Mouse (Mus musculus) adrenal gland, adult (tissue): ENCODE data around the gene Ptdss2.

Experiments
- DNase-seq, 2 experiments: peaks; one replicate each; pipeline ENCODE4 v3.0.0; 2022 to 2023; ENCODE audit warnings: low spot score in 1 of 2; ENCODE audit not compliant: inconsistent age in 2 of 2

The Ptdss2 gene

DNA sequence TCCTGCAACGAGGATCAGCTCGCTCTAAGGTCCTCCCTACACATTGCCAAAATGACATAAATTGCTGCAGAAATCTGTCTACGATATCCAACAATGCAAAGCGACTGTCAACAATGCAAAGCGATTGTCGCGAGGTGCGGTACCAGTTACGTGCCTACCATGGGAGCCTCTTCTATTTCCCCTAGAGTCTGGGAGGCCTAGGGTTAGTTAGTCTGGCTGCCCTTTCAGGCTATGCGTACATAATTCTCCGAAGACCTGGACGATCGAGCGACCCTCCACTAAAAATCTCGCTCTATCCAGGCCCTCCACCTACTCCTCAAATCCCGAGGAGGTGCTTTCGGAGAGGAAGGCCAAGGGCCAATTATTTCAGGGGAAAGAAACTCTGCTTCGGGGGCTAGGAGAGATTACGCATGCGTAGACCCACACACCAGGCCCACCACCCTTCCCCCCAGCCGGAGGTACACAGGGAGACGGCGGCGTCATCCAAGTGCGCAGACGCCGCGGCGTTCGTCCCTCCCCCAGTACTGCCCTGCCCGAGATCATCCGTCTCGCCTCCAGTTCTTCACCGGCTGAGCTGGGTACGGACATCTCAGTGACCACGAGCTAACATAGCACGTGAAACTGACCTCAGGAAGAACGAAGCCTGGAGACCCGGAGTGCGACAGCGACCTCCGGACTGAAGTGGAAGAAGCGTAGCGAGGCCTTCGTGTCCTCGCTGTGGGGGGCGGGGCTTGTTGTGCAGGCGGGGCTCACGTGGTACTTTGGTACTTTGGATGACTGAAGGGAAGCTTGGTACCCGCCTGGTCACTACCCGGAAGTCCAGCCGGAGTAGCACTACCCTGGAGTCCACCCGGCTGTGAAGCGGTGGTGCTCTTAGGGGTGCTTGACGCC, 50.2 kb downstream of the Ptdss2 start, which contains the start of gene Rnh1:
Gene Rnh1 (minus strand): TSS at position 742 of the 891 bp plus-strand sequence.
- peak; percentile 94 to 98 for DNase-seq

DNA sequence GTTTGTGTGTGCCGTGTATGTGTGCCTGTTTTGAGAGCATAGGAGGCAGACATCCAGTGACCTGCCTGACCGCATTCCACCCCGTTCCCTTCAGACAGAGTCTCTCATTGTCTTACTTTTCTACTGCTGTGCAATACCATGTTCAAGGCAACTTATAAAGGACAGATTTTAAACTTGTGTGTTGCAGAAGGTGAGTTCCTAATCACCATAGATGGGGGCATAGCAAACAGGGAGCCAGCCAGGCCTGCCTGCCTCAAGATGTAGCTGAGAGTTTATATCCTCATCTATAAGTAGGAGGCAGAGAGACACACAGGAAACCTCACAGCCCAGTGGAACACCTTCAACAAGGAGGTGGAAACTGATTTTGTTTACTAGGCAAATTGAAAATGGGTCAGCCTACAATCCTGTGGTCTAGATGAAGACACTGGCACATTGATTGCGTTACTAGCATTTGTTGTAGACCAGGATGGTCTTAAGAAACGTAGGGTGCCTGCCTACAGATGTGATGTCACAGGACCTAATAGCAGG, 51.2 kb downstream of the Ptdss2 start:
- DNase-seq: no peak

GRCm38 (mm10) chr7:141175068-141175467, 52.9 kb downstream of the Ptdss2 start:
- no peak for DNase-seq

- DNase-seq: peak; percentile 86 to 95
Measured at GRCm38 (mm10) chr7:141176173-141176572, 54.0 kb downstream of the Ptdss2 start.

GRCm38 (mm10) chr7:141188194-141188593, 66.0 kb downstream of the Ptdss2 start:
- no peak for DNase-seq

DNA sequence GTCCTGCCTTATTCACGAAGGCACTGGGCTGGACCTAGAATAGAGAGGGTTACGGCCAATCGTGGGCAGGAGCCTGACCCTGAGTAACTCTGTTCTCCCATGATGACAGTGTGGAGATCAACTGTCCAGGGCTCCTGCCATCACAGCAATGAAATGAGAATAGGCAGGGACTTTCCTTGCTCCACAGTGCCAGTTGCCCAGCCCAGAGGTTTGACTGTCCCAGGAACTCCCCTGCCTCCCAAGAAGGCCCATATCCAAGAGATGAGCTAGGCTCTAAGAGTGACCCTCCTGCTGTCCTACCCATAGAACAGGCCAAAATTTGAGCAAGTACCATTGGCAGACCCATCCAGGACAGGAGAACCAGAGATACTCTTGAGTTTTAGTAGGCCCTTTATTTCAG, 66.6 kb downstream of the Ptdss2 start:
- DNase-seq: no peak

- no peak for DNase-seq
Measured at GRCm38 (mm10) chr7:141190220-141190619, 68.0 kb downstream of the Ptdss2 start.

DNA sequence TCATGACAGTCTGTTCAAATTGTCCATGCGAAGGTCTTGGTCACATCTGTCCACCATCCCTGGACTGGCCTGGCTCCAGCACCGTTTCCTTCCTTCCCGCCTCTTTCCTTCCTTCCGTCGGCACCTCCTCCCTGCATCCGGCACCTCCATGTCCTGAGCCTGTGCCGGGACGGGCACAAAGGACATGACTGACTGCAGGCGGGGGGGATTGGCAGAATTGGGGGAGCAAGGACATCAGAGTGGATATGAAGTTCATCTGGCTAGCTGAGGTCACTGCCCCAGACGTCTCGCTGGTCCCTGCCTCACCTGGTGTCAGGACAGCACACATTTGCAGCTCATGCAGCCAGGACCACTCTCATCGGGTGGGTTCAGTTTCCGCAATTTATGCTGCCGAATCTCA, 68.9 kb downstream of the Ptdss2 start:
- peak in 1 of 2 experiments; percentile 66 for DNase-seq

DNA sequence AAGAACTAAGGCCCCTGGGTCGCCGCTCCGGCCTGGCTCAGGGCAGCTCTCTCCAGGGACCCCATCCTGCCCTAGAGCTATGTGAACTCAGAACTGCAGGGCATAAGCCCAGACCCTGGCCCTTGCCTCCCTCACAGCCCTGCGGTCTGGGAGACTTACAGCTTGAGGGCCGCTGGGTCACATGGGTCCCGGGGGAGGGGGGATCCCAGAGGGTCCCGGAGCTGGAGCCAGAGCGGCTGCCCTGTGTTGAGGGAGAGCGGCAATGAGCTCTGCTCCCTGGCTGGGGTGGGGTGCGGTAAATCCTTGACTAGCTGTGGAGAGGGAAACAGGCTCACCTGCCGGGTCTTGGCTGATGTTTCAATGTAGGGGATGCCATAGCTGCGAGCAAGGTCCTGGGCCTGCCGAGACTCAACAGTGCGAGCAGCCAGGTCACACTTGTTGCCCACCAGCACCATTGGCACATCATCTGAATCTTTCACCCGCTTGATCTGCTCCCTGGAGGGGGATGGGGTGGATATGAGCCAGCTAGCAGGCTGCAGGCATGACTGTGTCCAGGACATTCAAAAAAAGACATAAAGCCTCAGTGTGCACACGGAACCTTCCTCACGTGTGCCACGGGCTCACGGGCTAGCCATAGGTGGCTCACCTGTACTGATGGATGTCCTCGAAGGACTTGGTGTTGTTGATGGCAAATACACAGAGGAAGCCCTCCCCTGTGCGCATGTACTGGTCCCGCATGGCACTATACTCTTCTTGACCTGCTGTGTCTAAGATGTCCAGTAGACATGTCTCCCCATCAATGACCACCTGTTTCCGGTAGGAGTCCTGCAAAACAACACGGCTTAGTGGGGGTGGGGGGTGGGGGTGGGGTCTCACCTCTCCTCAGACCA, 69.9 kb downstream of the Ptdss2 start:
- DNase-seq: peak in 1 of 2 experiments; percentile 52

GRCm38 (mm10) chr7:141192776-141193347, 70.7 kb downstream of the Ptdss2 start:
- peak in 1 of 2 experiments; percentile 53 for DNase-seq

DNA sequence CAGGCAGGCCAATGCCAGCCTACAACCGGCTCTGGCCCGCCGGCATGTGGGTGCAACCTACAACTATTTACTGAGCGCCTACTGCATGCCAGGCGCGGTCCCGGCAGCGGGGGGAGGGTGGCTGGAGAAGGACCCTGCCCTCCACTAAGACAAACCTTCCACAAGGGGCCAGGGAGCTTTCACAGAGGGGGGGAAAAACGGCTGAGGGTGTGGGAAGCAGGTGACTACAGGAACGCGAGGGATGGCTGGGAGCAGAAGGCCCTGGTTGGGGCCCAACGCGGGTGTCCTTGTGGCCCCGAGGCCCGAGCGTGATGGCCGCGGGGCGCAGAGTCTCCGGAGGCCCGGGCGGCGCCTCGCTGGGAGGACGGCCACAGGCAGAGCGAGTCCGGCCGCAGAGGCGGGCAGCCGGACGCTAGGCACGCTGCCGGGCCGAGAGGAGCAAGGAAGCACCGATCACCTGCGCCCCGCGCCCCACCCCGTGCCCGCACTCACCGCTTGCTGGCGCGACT, 71.2 kb downstream of the Ptdss2 start:
- DNase-seq: peak in 1 of 2 experiments; percentile 90

DNA sequence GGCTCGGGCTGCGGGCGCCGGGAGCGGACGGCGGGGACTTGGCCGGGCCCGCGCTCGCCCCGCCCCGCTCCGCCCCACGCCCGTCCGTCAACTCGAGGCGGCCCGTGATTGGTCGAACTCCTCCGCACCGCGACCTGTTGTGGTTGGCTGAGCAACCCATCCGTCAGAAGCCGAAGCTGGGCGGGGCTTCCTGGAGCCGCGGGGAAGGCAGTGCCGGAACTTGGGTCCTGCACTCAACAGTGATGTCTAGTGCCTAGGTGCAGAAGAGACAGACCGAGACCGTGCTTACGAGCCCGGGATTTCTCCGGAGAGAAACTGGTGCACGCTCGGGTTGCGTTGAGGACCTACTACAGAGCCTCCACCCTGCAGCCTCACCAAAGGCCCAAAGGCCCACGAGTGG, 71.8 kb downstream of the Ptdss2 start, which contains the start of the genes Hras and Lrrc56:
Gene Hras (minus strand): TSS at position 58 of the 400 bp plus-strand sequence.
Gene Lrrc56 (plus strand): TSS at position 210 of the 400 bp plus-strand sequence.
- peak; percentile 98 to 99 for DNase-seq

DNA sequence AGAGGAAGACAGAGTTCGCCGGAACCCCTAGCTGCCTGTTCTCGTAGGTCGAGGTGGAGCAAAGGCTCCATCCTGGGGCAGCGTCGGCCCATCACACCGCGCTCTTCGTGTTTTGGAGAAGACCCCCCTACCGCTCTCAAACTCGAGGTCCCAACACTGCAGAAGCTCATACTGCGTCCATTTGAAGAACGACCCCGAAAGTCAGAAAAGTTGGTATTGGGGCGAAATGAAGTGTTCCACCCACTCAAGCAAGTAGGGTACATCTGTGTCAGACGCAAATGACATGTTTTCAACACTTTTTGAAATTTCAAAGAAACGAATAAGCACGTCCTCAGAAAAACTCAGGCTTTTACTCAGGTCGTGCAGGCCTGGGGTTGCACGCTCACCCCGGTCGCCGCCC, 72.2 kb downstream of the Ptdss2 start:
- no peak for DNase-seq

GRCm38 (mm10) chr7:141194830-141195229, 72.6 kb downstream of the Ptdss2 start:
- DNase-seq: peak; percentile 91 to 96

GRCm38 (mm10) chr7:141195754-141196153, 73.6 kb downstream of the Ptdss2 start:
- DNase-seq: no peak

DNA sequence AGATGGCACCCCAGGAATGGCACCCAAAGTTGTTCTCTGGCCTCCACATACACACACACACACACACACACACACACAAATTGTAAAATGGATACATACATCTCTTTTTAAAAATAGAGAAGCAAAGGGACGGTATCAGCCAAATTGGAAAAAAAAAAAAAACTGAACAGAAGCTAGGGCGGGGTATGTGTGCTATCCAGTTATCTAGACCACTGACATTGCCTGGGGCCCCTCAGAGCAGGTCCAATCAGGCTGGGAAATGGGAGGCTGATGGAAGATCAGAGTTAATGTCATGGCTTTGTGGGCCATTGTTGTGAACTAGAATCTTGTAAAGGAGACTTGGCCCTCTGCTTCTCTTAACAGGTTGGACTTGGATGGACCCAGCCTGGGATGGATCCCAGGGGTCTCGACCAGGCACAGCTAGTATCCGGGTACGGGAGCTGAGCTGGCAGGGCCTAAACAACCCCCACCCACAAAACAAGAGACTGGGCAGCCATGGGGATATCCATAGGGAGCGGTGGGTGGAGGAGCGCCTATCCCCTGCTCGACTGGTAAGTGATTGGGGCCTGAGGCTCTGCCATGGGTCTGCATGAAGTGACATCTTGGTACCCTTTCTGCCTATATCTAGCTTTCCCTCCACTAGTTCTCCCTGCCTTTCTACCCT, 74.6 kb downstream of the Ptdss2 start:
- DNase-seq: no peak

- DNase-seq: no peak
Measured at GRCm38 (mm10) chr7:141198121-141198520, 75.9 kb downstream of the Ptdss2 start.

DNA sequence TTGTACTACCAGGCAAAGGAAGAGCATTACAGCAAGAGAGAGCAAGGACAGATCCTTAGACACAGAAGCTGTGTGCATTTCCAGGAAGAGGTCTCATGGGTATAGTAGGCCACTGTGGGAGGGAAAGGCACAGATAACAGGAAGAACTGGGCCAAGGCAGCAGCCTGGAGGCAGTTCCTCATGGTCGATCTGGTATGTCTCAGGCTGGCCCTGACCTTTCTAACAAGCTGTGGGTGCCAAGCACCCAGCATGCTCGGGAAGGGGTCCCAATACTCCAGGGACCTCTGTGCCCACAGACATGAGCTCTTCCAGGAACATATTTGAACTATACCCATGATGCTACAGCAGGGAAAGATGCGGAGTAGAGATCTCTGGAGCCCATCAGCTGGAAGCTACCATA, 82.4 kb downstream of the Ptdss2 start:
- DNase-seq: peak; percentile 41 to 75

DNA sequence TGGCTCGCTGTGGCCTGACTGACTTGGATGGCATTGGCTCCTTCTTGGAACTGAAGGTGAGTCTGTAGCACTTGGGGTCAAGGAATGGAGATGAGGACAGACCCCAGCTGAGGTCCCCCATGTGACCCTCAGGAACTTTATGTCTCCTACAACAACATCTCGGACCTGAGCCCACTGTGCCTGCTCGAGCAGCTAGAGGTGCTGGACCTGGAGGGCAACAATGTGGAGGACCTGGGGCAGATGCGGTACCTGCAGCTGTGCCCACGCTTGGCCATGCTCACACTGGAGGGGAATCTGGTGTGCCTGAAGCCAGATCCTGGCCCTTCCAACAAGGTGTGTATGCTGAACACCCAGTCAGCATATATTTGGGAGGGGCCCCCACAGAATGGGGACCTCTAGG, 83.3 kb downstream of the Ptdss2 start:
- DNase-seq: no peak
